Mouse (Mus musculus): ENCODE data around the gene Usp42. TPM values are rescaled to one million over a fixed set of nuclear protein-coding genes. Genes with fewer than 3 reads are reported as not detected.
A peak's percentile ranks its signal among the peaks of the same experiment; 100 is the strongest.

The Usp42 gene
- 1 to 10 TPM; 5.6 to 7.9 (median 6.9) TPM for total RNA-seq (2022)

- DNase-seq (ENCODE audit: low spot score), result peak; percentile 94
Measured at GRCm38 (mm10) chr5:143732180-143732891, at the start of gene Usp42. Gene Usp42 (minus strand): TSS chr5:143732280.

GRCm38 (mm10) chr5:143760508-143760907 is 28.4 kb upstream of the Usp42 start:
- no peak for DNase-seq (ENCODE audit: low spot score)

GRCm38 (mm10) chr5:143759554-143759953 is 27.5 kb upstream of the Usp42 start:
- DNase-seq (ENCODE audit: low spot score), result no peak

- DNase-seq (ENCODE audit: low spot score), result peak; percentile 92
Measured at GRCm38 (mm10) chr5:143757755-143758443, 25.8 kb upstream of the Usp42 start.

GRCm38 (mm10) chr5:143755529-143756141 is 23.6 kb upstream of the Usp42 start:
- DNase-seq (ENCODE audit: low spot score), result no peak

- no peak for DNase-seq (ENCODE audit: low spot score)
Measured at GRCm38 (mm10) chr5:143749630-143750208, 17.6 kb upstream of the Usp42 start.

- no peak for DNase-seq (ENCODE audit: low spot score)
Measured at GRCm38 (mm10) chr5:143731483-143732112, 482 bp downstream of the Usp42 start.

GRCm38 (mm10) chr5:143730915-143731314 is 1.2 kb downstream of the Usp42 start:
- DNase-seq (ENCODE audit: low spot score), result no peak

GRCm38 (mm10) chr5:143721962-143722361 is 10.1 kb downstream of the Usp42 start:
- no peak for DNase-seq (ENCODE audit: low spot score)

- DNase-seq (ENCODE audit: low spot score), result no peak
Measured at GRCm38 (mm10) chr5:143712011-143712800, 19.9 kb downstream of the Usp42 start.

- DNase-seq (ENCODE audit: low spot score), result peak; percentile 54
Measured at GRCm38 (mm10) chr5:143711326-143711725, 20.8 kb downstream of the Usp42 start.

- no peak for DNase-seq (ENCODE audit: low spot score)
Measured at GRCm38 (mm10) chr5:143706822-143707200, 25.3 kb downstream of the Usp42 start.

GRCm38 (mm10) chr5:143706030-143706821 is 25.9 kb downstream of the Usp42 start:
- no peak for DNase-seq (ENCODE audit: low spot score)

GRCm38 (mm10) chr5:143705659-143705982 is 26.5 kb downstream of the Usp42 start:
- DNase-seq (ENCODE audit: low spot score), result no peak

GRCm38 (mm10) chr5:143704875-143705658 is 27.0 kb downstream of the Usp42 start:
- no peak for DNase-seq (ENCODE audit: low spot score)

GRCm38 (mm10) chr5:143701074-143701473 is 31.0 kb downstream of the Usp42 start:
- DNase-seq (ENCODE audit: low spot score), result no peak

- DNase-seq (ENCODE audit: low spot score), result no peak
Measured at GRCm38 (mm10) chr5:143700247-143700646, 31.8 kb downstream of the Usp42 start.

- no peak for DNase-seq (ENCODE audit: low spot score)
Measured at GRCm38 (mm10) chr5:143698454-143698853, 33.6 kb downstream of the Usp42 start.

- DNase-seq (ENCODE audit: low spot score), result no peak
Measured at GRCm38 (mm10) chr5:143696323-143696722, 35.8 kb downstream of the Usp42 start.

- no peak for DNase-seq (ENCODE audit: low spot score)
Measured at GRCm38 (mm10) chr5:143690926-143691325, 41.2 kb downstream of the Usp42 start.

Measured in heart, adult 8-10 months (tissue).